Mouse (Mus musculus): ENCODE data around the gene Lrrc2. TPM values are rescaled to one million over a fixed set of nuclear protein-coding genes. Genes with fewer than 3 reads are reported as not detected.

The Lrrc2 gene
- polyA plus RNA-seq (2017; shearing (Covaris generic)), result under 1 TPM in 2 of 3 experiments, not detected in 1; 0.20 to 0.42 TPM

DNA sequence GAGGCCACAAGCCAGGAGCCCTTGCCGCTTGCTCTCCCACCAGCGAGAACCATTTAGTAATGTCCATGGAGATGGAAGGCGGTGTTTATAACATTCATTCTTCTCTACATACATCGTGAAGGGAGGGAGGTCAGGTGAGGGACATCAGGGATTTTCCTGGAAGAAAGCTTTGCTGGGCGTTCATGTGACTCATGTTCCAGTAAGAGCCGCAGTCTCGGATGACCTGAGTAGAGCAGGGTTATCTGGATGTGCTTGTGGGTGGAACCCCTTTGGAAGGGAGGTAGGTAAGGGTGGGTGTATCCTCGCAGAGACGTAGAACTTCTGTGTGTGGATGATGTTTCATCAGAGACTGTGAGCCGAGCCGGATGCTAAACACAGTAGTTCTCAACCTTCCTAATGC, at the start of gene Lrrc2:
Gene Lrrc2 (plus strand): TSS at position 149 of the 400 bp plus-strand sequence.
- no peak for ATAC-seq

DNA sequence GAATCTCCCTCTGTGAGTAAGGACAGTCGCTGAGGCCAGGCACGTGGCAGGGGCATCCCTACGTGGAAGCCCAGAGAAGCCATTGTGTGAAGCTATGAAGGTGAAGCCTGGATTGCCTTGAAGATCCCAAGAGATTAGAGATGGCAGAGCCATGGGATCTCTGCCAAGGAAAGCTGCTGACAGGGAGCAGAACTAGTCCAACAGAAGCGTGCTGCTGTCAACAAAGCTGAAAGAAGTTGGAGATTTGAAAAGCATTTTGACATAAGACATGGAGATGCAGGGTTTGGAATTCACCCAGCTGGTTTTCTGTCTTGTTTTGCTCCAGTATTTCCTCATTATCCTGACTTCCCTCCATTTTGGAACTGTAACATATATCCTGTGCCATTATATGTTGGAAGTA, 49.1 kb upstream of the Lrrc2 start:
- no peak for ATAC-seq

DNA sequence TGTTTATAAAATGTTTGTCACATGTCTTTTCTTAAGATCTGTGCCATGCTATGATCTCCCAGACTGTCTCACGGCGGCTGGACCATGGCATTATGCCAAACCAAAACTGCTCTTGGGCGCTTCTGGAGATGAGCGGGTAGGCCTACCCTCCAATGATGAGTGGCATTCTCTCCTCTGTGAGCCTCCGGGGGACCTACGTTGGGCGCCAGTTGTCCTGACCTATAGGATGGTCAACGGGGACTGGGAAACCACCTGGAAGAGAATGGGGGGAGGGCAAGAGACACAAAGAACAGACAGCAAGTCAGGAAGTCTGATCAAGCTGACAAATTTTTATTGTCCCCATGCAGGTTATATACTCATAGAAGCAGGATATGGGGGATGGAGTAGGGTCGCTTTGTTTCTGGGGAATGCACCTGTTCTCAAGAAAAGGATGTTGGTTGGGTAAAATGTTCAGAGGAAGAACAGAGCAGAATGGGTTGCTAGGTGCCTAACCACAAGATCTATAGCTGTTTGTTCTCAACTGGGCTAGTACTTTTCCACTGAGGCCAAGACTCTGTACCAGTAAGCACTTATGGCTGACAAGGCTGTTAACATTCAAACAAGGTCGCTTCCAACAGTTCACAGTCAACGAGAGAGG, 44.0 kb upstream of the Lrrc2 start:
- peak; percentile 96 for ATAC-seq

DNA sequence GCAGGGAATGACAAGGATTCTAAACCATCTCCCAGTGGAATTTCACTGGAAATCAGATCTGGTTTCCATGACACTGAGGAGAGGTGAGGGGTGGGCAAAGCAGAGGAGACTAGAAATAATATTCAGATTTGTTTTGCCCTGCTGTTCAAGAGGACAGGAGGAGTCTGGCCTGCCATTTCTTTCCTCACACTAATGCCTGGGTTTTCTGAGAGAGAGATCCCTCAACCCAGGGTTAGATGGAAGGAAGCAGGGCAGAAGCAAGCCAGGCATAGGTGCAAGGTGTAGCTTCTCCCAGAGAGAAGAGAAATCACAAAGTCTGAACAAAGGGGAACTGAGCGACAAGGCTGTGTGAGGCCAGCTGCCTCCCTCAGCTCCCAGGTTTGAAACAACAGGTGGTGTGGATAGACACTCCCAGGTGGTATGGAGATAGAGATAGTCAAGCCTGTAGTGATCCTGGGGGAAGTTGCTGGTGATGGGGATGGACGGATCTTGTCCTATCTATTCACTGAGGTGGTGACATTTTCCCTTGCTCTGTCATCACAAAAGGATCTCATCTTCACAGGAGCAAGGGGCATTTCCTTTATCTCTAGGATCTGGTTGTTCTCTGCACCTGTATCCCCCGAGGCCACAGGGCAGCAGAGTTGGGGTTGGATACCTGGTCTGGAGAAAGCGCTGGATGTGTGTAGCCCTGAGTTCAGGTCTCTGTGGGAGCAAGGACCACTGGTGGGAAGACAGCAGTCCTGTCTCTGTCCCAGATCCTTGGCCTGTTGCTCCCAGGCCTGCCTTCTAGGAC, 43.3 kb upstream of the Lrrc2 start:
- peak; percentile 2 for ATAC-seq

DNA sequence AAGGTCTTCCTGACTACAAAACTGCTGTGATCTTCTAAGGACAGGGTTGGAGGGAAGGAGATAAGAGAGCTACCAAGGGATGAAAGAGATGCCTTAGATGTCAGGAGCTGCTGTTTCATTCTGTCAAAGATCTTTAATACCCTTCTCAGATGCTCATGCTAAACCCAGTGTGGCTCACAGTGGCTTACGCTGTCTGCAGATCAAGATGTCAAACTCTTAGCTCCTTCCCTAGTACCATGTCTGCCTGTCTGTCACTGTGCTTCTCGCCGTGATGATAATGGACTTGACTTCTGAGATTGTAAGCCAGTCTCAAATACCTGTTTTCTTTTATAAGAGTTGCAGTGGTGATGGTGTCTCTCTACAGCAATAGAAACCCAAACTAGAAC, 42.7 kb upstream of the Lrrc2 start:
- ATAC-seq, result no peak

DNA sequence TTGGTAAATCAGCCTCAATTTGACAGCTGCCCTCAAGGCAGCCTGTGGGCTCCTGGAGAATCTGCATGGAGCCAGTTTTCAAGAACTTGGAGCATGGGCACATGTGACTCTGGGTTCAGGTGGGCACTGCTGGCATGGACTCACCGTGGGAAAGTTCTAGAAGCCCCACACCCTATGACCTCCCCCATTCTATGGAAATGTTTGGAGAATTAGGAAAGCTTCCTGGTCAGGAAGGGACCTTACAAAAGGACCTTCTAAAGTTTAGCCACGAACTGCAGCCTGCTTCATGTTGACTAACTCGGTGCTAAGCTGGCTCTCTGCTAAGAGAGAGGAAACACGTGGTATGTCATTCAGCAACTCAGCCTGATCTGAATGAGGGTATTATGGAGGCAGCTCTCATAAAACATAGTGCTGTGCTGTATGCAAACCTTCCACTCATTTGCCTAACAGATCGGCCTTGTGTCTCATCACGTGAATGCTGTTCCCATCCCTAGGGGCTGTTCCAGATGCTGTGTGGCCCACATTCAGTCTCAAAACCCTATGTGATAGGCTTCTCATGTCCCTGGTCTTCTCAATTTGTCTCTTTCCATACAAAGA, 41.9 kb upstream of the Lrrc2 start:
- peak; percentile 42 for ATAC-seq

DNA sequence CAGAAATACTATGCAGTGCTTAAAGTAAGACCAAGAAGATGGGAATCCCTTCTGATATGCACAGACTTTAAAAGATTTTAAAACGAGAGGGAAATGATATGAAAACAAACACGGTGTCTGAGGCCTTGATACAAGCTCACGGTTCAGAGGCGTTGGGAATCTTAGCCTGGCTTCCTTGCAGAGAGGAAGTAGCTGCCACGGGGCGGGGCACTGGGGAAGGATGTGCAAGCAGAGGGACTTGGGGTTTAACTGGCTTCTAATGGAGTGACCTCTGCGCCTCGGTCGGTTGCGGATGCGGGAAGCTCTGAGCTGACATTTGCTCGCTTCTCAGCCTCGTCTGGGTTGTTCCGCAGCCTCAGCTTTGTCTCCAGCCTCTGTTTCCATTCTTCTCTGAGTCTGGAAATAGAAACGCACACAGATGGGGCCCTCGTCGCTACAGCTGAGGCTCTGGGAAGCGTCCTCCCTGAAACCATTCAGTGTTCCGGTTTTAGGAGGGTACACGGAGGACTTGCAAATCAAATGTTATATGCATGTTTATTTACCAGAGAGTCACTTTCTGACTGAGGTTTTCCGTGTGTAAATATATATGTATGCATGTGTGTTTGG, 36.6 kb upstream of the Lrrc2 start:
- no peak for ATAC-seq

DNA sequence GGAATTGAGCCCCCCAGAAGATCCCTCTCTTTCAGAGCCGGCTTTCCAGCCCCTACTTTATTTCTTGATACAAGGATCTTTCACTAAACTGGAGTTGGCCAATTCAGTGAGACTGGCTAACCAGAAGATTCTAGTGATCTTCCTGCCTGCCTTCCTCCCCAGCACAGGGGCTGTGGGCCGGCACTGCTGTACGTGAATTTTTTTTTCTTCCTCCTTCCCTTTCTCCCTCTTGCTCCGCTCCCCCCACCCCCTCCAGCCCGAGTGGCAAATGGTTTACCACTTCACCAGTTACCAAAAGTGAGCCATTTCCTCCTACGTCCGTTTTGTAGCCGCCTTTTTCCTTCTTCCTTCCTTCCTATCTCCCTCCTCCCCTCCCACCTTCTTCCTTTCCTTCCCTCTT, 35.9 kb upstream of the Lrrc2 start:
- no peak for ATAC-seq

DNA sequence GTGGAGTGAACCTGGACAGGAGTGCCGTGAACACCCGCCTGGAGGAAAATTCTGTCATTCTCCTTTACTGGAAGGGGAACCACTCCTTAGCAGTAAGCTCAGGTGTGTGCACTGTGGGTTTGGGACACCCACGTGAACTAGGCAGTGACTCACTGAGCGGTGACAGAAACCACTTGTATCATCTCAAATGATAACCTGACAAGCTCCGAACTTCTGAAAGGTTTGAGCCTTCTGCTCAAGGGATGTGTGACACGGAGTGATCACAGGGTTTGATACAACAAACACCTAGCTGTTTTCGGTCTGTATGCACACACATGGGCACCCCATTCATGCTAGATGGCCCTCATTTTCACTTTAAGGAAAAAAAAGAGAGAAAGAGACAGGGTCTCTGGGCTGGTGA, 34.6 kb upstream of the Lrrc2 start, which contains the start of gene Fam240a:
Gene Fam240a (minus strand): TSS at position 76 of the 400 bp plus-strand sequence.
- peak; percentile 35 for ATAC-seq

DNA sequence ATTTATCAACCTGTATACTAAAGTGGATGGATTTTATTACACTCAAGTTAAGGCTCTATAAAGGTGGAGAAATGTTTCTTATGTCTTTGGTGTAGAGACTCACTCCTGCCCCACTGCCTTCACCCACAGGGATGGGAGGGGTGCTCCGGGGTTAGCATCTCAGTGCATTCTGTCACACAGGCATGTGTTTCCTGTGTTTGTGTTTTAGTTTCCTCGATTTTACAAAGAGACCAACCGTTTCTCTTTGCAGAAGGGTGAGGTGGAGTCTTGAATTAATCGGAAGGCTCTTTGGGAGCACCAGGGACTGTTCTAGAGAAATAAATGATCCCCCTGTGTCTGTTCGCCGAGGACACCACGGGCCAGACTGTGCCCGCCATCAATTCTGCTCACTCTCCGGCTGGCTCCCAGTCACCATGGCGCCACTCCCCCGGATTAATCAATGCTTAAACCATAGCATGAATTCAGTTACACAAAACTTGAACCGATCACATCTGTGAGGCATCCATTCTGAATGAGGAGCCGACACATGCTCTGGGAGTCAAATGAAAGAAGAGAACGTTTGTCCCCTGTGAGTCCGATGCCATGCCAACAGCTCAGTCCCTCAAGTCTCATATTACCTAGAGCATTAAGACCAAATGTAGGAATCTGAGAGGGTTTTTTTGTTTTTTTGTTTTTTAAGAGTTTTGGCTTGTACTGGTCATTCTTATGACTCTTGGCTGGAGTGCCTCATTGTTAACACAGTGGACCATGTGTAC, 30.5 kb upstream of the Lrrc2 start:
- no peak for ATAC-seq

DNA sequence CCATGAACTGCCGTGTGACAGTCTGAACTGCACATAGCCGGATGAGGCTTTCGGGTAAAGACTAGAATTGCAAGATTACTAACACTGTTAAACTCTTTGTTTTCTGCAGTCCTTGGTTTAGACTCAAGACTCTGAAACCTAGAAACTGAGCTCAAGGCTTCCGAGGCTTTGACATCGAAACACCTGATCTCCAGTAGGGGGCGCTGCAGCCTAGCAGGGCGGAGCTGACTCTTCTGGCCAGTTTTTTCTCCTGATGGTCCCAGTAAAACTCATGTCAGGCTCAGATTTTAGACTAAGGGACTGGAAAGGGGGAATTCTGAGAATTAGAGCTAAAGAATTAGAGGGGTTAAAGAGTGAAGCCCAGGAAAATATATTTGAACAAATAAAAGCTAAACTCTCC, 28.6 kb upstream of the Lrrc2 start:
- no peak for ATAC-seq

DNA sequence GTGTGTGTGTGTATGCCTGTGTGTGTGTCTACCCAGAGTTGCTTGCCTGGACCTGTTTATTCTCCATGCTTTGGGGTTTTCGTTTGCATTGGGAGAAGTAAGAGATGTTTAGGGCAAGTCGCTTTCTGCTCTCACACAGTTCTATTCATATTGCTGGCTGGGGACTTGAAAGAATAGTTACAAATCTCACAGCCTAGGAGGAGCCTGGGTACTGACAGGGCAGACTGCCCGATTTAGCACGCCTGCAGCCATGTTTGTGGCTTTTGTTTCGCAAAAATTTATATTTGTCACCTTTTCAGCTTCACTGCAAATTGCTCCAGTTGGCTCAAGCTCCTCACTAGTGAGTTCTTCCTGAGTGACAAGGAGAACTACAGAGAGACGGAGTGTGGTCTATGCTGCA, 19.8 kb upstream of the Lrrc2 start:
- ATAC-seq, result no peak

DNA sequence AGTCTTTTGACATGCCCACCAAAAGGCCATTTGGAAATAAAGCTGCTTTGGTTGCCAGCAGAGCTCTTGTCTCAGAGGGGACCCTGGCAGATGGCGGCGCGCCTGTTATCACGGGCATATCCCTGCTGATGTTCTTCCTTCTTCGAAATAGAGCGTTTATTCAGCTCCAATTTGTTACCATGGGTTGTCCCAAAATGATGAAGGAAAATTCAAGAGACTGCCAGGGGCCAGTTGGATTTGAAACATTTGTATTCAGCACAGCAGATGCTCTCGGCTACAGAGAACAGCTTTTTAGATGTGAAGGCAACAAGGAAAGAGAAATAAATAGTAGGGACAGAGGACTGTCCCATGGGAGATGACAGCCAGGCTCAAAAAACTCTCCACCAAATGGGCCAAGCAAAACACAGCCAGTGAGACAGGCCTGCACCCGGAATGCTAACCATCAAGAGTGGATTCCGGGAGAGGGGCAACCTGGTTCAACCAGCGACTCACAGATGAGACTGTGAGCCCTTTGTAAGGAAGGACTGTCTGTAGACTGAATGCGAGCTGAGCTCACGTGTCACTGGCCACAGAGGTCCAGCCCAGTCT, 17.4 kb upstream of the Lrrc2 start:
- ATAC-seq, result no peak

DNA sequence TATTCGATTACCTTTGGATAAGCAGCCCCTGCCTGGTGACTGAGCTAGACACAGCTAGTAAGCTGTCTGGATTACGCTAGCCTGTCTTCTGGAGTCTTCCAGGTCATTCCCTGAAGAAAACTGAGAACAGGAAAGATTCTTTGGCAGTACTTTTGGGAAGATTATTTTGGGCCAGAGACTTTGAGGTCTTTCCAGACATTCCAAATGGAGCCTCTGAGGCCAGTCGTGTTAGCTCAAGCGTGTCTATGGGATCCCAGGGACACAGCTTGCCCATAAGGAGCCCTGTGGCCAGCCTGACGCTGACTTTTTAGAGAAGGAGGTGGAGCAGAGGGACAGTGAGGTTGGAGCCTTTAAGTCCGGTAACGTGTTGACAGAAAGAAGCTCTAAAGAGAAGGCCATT, 15.4 kb upstream of the Lrrc2 start:
- ATAC-seq, result no peak

DNA sequence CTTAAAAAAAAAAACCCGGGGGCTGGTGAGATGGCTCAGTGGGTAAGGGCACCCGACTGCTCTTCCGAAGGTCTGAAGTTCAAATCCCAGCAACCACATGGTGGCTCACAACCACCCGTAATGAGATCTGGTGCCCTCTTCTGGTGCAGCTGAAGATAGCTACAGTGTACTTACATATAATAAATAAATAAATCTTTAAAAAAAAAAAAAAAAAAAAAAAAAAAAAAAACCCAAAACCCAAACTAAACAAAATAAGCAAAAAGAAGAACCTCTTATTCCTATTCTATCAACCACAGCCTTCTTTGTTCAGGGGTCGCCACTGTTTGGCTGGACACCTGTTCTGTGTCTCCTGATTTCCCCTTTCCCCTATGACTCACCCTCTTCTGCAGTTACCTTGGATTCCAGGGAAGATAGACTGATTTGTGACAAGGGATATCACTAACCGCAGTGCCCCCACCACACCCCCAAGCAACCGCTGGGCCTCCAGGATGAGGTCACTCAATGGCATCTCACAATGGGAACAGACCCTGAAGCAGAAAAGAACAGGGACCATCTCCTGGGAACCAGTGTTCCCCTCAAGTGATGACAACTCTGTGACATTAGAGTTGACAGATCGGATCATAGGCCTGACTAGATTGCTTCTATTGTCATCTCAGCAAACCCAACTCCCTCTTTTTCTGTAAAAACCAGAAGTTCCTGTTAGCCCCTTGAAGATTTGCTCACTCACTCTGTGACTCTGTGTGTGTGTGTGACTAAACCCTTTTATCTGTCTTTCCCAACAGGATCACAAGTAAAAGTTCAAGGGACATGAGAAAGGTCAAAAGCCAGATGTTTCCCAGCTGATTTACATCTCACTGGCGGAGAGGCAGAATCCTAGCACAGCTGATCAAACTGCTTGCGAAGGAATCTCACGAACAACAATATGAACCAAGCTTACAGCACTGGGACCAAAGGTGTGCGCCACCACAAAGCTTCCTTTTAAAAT, 13.5 kb upstream of the Lrrc2 start:
- no peak for ATAC-seq

DNA sequence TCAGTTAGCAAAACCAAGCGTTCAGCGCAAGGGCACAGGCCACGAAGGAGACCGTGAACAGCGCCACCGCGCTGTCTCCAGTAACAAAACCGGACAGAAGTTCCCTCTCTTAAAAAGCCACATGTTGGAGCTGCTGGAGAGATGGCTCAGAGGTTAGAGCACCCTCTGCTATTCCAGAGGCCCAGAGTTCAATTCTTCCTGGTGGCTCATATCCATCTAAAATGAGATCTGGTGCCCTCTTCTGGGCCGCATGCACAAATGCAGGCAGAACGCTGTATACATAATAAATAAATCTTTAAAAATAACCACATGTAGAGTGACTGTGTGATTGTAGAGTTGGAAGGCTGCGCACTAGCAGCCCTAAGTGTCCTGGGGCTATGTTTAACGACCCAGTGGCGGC, 7.1 kb upstream of the Lrrc2 start:
- no peak for ATAC-seq

DNA sequence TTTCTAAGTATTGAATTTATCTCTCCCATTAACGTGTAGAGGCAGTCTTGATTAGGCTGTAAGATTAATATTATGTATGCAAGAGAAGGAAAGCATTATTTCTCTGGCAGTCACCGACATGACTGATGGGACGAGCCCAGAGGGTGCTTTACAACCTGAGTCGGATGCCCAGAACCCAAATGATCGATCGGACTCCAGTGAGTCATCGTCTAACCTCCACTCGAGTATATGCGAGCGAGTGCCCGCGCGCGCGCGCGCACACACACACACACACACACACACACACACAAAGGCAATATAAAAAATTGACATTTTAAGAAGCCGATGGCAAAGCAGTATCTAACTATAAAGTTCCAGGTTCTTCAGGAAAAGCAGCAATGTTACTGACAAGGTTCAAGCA, 6.0 kb upstream of the Lrrc2 start:
- no peak for ATAC-seq

DNA sequence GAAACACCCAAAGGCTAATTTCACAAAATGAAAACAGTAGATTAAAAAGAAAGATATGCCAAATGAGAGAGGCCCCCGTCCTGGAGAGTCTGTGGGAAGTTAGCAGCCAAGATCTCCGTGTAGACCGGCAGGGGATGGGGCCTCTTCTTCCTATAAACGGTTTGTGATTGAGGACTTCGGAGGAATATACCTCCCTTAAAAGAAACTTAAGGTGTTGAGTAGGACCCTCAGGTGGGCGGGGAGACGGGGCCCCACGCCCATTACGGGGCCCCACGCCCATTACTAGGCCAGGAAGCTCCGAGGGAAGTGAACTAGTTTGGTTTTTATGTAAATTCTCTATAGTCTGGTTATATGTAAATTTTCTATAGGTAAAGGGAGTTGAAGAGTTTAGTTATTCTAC, 5.4 kb upstream of the Lrrc2 start, which contains the start of gene Tdgf1:
Gene Tdgf1 (minus strand): TSS at position 233 of the 400 bp plus-strand sequence.
- ATAC-seq, result no peak

DNA sequence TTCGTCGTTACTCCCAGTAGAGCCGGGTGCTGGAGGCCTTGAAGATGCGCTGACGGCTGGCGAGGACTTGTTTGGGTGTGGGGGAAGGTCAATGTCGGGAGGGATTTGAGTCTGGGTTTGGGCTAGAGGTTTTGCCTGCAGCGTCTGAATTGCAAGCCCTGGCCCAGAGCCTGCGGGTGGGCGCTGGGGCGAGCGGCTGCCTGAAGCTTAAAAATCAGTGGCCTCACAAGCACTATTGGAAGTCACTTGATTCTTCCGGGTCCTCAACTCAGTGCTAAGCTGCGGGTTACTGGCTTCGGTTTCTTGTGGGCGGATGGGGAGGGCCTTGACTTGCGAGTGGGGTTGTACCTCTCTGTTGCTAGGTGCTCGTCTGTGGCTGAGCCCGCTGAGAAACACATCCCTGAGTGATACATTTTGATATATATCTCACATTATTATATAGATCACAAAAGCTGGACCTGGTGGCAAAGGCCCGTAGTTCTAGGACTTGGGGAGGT, 4.7 kb upstream of the Lrrc2 start:
- peak; percentile 99 for ATAC-seq

DNA sequence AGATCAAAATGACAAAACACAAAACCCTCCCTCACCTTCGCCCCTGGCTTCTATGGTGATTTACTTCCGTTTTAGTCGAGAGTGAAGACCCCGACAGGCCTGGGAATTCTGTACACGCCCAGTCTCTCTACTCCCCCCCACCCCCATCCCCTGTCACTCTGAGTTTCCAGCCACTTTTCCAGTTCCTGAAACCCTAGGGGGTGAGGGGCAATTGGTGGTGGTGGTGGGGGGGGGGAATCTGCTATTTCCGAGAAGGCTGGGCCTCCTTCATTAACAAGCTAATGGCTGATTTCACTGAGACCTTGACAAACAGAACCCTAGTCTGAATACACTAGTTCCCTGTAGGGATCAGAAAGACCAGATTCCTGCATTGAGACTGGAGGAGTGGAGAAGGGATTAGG, 4.1 kb upstream of the Lrrc2 start:
- no peak for ATAC-seq

DNA sequence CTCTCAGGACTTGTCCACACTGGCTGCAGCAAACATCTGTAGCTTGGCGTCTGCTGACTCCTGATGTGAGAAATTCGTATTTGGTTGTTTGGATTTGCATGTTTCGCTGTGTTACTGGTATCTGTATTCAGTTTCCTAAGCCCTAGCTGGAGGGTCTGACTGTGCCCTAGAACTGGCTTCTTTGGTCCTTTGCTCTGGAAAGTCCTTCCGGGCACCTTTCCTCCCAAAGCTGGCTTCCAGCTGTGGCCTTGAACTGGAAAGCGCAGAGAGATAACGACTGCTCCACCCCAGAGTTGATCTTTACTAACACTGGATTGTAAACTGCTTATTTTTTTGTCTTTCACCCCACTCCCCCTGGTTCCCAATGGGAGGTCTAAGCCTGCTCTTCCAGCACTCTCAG, 3.4 kb upstream of the Lrrc2 start:
- ATAC-seq, result no peak
